Mouse (Mus musculus) heart, embryonic 11.5 days (tissue): ENCODE measurements around the gene Npff. TPM values are rescaled to one million over a fixed set of nuclear protein-coding genes. Genes with fewer than 3 reads are reported as not detected.

Experiments used
- ATAC-seq: fragments of 200-750 bp; cut with Nextera tagmentation; replicated peaks from 2 replicates; pipeline ENCODE4 v1.8.0; 2017; ENCODE audit warnings: moderate library complexity; ENCODE audit not compliant: insufficient number of reproducible peaks, low FRiP score, low TSS enrichment
- H3K27ac ChIP-seq: fragments of 300-500 bp; sonication (generic); 2 replicates; pipeline ENCODE4 v1.5.1; 2014; ENCODE audit warnings: mild to moderate bottlenecking, low read depth, low read length
- H3K27me3 ChIP-seq: fragments of 300-500 bp; sonication (generic); 2 replicates; pipeline ENCODE4 v1.6.1; 2014; ENCODE audit warnings: mild to moderate bottlenecking, low read length, mixed read lengths; ENCODE audit not compliant: control insufficient read depth, insufficient read depth
- H3K36me3 ChIP-seq: fragments of 300-500 bp; sonication (generic); 2 replicates; pipeline ENCODE4 v1.6.1; 2014; ENCODE audit warnings: mild to moderate bottlenecking, low read length, moderate library complexity, mixed read lengths; ENCODE audit not compliant: control insufficient read depth, insufficient read depth
- H3K4me1 ChIP-seq: fragments of 300-500 bp; sonication (generic); 2 replicates; pipeline ENCODE4 v1.6.1; 2014; ENCODE audit warnings: low read length; ENCODE audit not compliant: control insufficient read depth, insufficient read depth
- H3K4me2 ChIP-seq: fragments of 300-500 bp; sonication (generic); 2 replicates; pipeline ENCODE4 v1.6.1; 2014; ENCODE audit warnings: mild to moderate bottlenecking, moderate library complexity
- H3K4me3 ChIP-seq: fragments of 300-500 bp; sonication (generic); 2 replicates; pipeline ENCODE4 v1.5.1; 2014; ENCODE audit warnings: low read depth, low read length
- H3K9ac ChIP-seq: fragments of 300-500 bp; sonication (generic); 2 replicates; pipeline ENCODE4 v1.6.1; 2014; ENCODE audit warnings: mild to moderate bottlenecking, low read depth, low read length, moderate library complexity
- H3K9me3 ChIP-seq: fragments of 300-500 bp; sonication (generic); replicated peaks from 2 replicates; pipeline ENCODE4 v1.6.1; 2016; ENCODE audit warnings: low read length; ENCODE audit not compliant: control insufficient read depth
- WGBS: fragments of 180-500 bp; shearing (Covaris S2); extraction: QIAGEN DNeasy Blood & Tissue Kit; methylation state at CpG from one replicate; pipeline ENCODE4 v1.1.7; 2014; ENCODE audit not compliant: insufficient replicate concordance; 5-methylcytosine and 5-hydroxymethylcytosine counted together
- polyA plus RNA-seq: library from polyadenylated mRNA; unstranded; fragments of >200 nt; fragmentation: Nextera tagmentation; extraction: Ambion mirVana; gene quantifications from 2 replicates; pipeline ENCODE4 v1.2.1, GENCODE M21; 2014

Npff gene
- polyA plus RNA-seq, 1 experiment from 2014 or later, result 1.2 TPM

DNA sequence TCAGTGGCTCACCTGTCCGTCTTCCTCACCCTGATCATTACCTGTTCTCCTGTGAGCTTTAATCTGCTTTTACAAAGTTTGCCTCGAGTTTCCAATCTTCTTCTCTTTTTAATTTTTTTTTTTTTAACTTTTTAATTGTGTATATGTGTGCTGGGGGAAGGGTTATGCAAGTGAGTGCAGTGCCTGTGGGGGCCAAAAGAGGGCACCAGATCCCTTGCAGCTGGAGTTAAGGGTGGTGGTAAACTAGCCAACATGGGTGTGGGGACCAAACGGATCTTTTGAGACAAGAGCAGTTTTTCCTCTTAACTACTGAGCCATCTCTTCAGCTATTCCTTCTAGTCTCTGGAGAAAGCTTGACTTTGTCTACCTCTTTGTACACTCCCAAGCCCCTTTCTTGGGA, 3.2 kb upstream of the Npff start:
- no peaks in the 10 kb centered on the region for H3K4me1 ChIP-seq
- H3K9ac ChIP-seq, result no peak overlapping the region
- no peak overlapping the region for H3K4me3 ChIP-seq
- H3K27me3 ChIP-seq, result no peaks in the 10 kb centered on the region
- peaks cover 12% of the 10 kb centered on the region for H3K36me3 ChIP-seq
- WGBS, result 74% methylated on average over 3 of the region's 3 CpGs
- no peak for ATAC-seq
- H3K9me3 ChIP-seq, result no peaks in the 10 kb centered on the region
- no peak overlapping the region for H3K27ac ChIP-seq
- no peak overlapping the region for H3K4me2 ChIP-seq

DNA sequence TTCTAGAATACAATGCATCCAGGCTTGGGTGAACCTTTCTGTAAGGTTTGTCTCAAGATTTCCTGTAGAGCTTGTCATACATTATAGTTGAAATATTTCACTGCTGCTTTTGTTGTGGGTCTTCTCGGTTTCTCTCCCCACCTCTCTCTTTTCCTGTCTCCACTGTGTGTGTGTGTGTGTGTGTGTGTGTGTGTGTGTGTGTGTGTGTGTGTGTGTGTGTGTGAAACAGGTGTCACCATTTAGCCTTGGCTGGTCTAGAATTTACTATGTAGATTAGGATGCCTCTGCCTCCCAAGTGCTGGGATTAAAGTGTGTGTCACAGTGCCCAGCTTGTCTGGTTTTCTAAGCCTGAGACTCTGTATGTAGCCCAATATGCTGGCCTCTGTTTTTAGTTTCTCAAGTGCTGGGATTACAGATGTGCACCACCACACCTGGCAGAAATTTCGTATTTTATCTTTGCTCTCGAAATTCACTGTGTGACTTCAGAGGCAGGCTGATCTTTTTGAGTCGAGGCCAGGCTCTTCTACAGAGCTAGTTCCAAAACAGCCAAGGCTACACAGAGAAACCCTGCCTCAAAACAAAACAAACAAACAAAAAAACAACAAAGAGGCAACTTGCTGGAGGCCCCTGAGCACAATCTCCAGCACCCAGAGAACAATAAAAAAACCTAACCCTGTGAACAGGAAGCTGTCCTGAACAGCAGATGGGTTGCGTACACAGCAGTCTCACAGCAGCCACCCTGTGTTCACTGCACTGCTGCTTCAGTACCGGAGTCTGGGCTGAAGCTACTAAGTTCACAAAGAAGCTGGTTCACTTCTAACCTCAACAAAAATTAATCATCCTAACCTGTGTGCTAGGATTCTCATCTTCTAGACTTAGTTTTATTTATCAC, 1.6 kb upstream of the Npff start:
- no peak overlapping the region for H3K4me2 ChIP-seq
- no peaks in the 10 kb centered on the region for H3K4me1 ChIP-seq
- H3K27me3 ChIP-seq, result no peaks in the 10 kb centered on the region
- H3K36me3 ChIP-seq, result peaks cover 11% of the 10 kb centered on the region; the same call in 1 of the 2 replicates
- H3K9me3 ChIP-seq, result no peaks in the 10 kb centered on the region
- no peak overlapping the region for H3K4me3 ChIP-seq
- H3K27ac ChIP-seq, result no peak overlapping the region; the same call in 1 of the 2 replicates
- H3K9ac ChIP-seq, result no peak overlapping the region
- no peak for ATAC-seq
- 73% methylated on average over 6 of the region's 6 CpGs for WGBS

DNA sequence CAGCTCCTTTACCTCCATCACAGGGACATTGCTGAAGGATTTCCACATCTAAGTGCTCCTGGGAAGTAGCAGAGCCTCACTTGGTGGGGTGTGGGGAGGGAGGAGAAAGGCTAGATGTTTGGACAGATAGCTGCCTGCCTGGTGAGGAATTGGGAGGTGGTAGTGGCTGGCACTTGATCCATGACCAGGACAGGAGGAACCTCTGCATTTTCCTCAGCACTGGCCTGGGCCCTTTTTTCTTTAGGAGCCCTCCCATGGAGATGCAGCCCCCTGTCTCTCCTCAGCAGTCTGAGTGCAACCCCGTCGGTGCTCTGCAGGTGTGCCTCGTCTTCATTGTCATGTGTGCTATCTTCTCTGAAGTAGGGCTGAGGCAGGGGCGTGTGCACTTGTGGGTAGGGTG, 3.3 kb downstream of the Npff start:
- Histone ChIP-seq H3K4me3 (no peak overlapping the region), H3K4me2 (no peak overlapping the region), H3K36me3 (peaks cover 5% of the 10 kb centered on the region; the same call in 1 of the 2 replicates), H3K27me3 (no peaks in the 10 kb centered on the region), H3K27ac (no peak overlapping the region), H3K9me3 (no peaks in the 10 kb centered on the region), H3K9ac (no peak overlapping the region), H3K4me1 (peaks cover 17% of the 10 kb centered on the region)
- ATAC-seq, result no peak
- 88% methylated on average over 4 of the region's 4 CpGs for WGBS

DNA sequence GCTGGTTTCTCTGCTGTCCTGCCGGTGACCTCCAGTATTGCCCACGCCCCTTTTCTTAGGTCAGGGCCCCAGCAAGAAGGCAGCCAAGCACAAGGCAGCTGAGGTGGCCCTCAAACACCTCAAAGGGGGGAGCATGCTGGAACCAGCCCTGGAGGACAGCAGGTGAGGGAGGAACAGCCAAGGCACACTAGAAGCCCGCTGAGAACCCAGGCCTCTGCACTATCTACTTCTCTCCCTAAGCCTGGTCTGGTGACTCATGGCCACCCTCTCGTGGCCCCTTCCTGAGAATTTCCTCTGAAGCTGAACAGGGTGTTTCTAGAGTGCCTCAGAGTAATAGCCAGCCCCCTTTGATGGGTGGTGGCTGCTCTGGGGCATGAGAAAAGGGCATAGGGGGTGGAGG, 4.3 kb downstream of the Npff start:
- no peak for ATAC-seq
- H3K9ac ChIP-seq, result peak overlapping the region; percentile 50; the same call in 1 of the 2 replicates
- WGBS, result 55% methylated on average over 4 of the region's 4 CpGs
- peaks cover 5% of the 10 kb centered on the region; the same call in 1 of the 2 replicates for H3K36me3 ChIP-seq
- H3K9me3 ChIP-seq, result no peaks in the 10 kb centered on the region
- no peaks in the 10 kb centered on the region for H3K27me3 ChIP-seq
- 0 out of 2 replicates have a peak overlapping the region, but pooled peaks have one; percentile 18 for H3K4me2 ChIP-seq
- H3K4me3 ChIP-seq, result no peak overlapping the region
- H3K27ac ChIP-seq, result 0 out of 2 replicates have a peak overlapping the region, but pooled peaks have one; percentile 29
- H3K4me1 ChIP-seq, result peaks cover 25% of the 10 kb centered on the region

DNA sequence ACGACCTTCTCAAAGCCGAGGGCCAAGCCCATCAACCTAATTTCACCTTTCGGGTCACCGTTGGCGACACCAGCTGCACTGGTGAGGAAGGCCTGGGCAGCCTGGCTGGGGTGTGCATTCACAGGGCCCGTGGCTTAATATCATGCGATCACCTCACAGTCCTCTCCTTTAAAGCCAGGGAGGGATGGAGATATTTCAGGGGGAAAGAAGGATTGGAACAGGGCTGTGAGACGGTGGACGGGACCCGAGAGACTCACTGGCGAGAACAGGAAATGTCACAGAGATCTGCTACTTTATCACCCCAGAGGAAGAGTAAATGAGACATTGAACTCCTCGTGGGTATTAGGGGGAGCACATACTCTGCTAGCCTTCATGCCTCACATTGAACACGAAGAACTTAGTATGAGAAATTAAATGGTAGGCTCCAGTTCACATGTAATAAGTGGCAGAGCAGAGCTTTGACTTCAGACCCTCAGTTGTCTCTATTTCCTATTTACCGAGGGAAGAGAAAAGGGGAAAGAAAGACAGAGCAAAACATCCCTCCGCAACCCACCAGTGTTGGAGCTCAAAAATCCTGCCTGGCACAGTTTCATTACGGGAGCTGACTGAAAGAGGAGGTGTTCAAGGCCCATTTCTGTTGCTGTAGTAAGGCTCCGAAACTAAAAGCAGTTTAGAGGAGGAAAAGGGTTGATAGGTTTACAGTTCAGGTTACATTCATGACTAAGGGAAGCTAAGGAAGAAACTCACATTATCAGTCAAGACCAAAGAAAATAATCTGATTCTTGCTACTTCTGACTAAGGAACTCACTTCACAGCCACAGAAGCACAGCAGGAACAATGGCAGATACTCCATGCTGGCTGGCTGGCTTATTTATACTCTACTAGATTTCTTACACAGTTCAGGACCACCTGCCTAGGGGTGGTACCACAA, 5.3 kb downstream of the Npff start:
- Histone ChIP-seq H3K27ac (peak overlapping the region; percentile 96; the same call in 1 of the 2 replicates), H3K4me2 (peak overlapping the region; percentile 80), H3K27me3 (no peaks in the 10 kb centered on the region), H3K4me3 (peak overlapping the region; percentile 65), H3K9me3 (no peaks in the 10 kb centered on the region), H3K36me3 (peaks cover 5% of the 10 kb centered on the region; the same call in 1 of the 2 replicates), H3K9ac (peak overlapping the region; percentile 94), H3K4me1 (peaks cover 25% of the 10 kb centered on the region)
- ATAC-seq, result no peak
- 50% methylated on average over 17 of the region's 17 CpGs for WGBS

DNA sequence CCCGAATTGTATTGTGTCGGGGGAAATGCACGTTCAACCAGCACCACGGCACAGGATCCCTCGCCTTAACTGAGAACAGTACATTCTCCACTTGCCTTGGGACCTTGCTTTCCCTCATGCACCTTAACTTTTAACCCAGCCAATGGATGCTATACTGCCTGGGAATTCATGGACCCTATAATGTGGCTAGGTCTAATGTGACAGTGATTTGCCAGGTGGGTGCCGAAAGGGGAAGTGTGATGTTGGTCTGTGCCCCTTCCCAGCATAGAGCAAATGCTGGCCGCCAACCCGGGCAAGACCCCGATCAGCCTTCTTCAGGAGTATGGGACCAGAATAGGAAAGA, 5.9 kb downstream of the Npff start:
- Histone ChIP-seq H3K9me3 (no peaks in the 10 kb centered on the region), H3K4me1 (peaks cover 25% of the 10 kb centered on the region), H3K27me3 (no peaks in the 10 kb centered on the region), H3K9ac (peak overlapping the region; percentile 94), H3K36me3 (peaks cover 5% of the 10 kb centered on the region; the same call in 1 of the 2 replicates), H3K4me3 (peak overlapping the region; percentile 65), H3K27ac (peak overlapping the region; percentile 96), H3K4me2 (peak overlapping the region; percentile 80)
- WGBS, result 16% methylated on average over 9 of the region's 9 CpGs
- ATAC-seq, result no peak

DNA sequence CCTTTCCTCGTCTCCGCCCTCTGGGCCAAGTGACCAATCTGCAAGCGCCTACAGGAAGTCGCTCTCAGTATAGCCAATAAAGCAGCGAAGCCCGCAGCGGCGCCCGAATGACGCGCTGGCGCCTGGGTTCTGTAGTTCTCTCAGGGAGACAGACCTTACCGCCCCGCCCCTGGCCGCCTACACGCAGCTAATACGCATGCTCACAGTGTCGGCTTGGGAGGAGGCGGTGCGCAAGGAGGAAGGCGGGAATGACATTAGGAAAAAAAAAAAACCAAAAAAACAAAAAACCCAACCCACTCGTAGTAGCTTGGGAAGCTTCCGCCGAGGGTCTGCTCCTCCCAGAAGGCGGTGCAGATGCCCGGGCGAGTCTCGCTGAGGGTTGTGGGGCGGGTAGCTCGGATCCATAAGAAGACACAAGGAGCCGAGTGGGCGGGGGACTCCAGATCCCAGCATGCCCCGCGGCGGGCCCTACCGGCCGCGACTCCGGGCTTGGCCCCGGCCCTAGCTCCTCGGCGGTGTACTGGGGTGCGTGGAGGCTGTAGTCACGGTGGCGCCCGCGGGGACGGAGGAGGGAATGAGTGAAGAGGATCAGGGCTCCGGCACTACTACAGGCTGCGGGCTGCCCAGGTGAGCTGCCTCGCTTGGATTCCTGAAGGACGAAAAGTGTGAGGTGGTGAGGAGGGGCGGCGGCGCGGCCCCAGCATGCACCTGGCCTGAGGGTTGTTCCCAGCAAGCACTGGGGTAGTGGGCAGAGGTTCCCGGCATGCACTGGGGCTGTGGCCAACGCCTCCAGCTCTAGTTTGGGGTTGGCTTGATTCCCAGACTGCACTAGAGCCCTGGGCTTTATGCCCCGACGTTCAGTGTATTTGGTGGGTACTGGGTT, 6.5 kb downstream of the Npff start, which contains the start of gene Tarbp2:
TSS of gene Tarbp2 (plus strand) at position 217 of the 883 bp plus-strand sequence.
- Histone ChIP-seq H3K27ac (peak within 1 kb of the TSS; percentile 96), H3K9ac (peak within 1 kb of the TSS; percentile 94), H3K27me3 (no peaks in the 10 kb centered on the region), H3K4me2 (peak within 1 kb of the TSS; percentile 80), H3K4me3 (peak within 1 kb of the TSS; percentile 65), H3K36me3 (peaks cover 5% of the 10 kb centered on the region; the same call in 1 of the 2 replicates), H3K9me3 (no peaks in the 10 kb centered on the region), H3K4me1 (peaks cover 25% of the 10 kb centered on the region)
- under 1% methylated on average over 60 of the region's 60 CpGs for WGBS
- ATAC-seq, result peak; percentile 93
